Mouse (Mus musculus): ENCODE results near the gene Atrnl1.

Atrnl1 gene

GRCm38 (mm10) chr19:57926941-57927471, 316.2 kb downstream of the Atrnl1 start:
- no peak for DNase-seq

- no peak for DNase-seq
Observed at GRCm38 (mm10) chr19:57927566-57928523, 317.0 kb downstream of the Atrnl1 start.

- DNase-seq = no peak
Observed at GRCm38 (mm10) chr19:57931626-57932025, 320.8 kb downstream of the Atrnl1 start.

DNA sequence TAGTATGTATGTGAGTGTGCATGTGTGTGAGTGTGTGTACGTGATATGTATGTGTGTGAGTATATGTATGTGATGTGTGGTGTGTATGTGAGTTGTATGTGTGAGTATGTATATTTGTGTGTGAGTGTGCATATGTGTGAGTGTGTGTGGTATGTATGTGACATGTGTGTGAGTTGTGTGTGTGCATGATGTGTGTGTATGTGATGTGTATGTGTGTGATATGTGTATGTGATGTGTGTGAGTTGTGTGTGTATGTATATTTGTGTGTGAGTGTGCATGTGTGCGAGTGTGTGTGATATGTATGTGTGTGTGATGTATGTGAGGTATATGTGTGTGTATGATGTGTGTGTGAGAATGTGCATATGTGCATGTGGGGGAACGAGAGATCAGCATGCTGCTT, 326.0 kb downstream of the Atrnl1 start:
- no peak for DNase-seq

GRCm38 (mm10) chr19:57939166-57939565, 328.3 kb downstream of the Atrnl1 start:
- DNase-seq = no peak

DNA sequence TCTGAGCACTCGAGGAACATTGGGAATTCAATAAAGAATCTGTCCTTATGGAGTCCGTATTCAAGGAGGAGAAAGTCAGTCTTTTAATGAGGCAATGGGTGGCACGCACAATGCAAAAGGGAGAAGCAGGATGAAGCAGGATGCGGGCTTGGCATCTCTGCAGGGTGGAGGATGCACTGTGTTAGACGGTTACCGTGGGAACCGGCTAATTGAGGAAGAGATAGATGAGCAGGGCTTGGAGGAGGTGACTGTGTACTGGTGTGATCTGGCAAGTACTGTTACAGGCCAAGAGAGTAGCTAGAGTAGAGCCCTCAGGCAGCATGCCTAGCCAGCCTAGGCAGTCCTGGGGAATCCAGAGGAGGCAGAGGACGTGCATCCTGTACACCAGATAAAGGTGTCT, 330.7 kb downstream of the Atrnl1 start:
- no peak for DNase-seq

DNA sequence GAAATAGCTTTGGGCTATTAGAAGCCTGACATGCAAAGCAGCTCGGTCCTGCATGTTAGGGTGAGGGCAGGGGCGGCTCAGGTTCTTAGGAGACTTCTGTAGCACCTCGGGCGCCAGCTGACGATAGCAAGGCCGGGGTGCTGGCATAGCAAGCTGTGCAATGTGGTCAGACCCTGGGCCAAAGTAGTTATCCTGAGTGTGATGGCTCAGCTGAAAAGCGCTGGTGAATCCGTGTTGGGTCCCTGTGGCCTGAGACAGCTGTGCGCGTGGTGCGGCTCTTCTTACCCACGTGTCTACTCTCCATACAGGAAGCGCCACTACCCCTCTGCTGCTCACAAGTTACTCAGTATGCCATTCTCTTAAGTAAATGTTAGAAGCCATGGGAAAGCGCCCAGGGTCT, 331.4 kb downstream of the Atrnl1 start:
- DNase-seq = no peak

DNA sequence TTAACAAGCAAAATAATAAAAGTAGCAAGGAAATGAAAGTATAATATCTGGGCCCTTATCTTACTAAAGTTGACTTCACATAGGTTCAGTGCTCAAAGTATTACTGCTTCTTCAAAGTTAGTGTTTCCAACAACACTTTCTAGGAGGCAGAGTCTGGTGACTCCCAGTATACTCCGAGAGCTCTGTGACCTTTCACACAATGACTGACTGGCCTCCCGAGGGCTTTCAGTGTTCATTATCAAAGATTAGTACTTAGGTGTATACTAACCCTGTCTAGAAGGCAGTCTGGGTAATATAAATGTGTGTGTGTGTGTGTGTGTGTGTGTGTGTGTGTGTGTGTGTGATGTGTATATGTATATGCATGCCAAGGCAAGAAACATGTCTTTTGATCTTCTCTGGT, 332.5 kb downstream of the Atrnl1 start:
- DNase-seq = no peak

- DNase-seq = no peak
Observed at GRCm38 (mm10) chr19:57944680-57945079, 333.8 kb downstream of the Atrnl1 start.

DNA sequence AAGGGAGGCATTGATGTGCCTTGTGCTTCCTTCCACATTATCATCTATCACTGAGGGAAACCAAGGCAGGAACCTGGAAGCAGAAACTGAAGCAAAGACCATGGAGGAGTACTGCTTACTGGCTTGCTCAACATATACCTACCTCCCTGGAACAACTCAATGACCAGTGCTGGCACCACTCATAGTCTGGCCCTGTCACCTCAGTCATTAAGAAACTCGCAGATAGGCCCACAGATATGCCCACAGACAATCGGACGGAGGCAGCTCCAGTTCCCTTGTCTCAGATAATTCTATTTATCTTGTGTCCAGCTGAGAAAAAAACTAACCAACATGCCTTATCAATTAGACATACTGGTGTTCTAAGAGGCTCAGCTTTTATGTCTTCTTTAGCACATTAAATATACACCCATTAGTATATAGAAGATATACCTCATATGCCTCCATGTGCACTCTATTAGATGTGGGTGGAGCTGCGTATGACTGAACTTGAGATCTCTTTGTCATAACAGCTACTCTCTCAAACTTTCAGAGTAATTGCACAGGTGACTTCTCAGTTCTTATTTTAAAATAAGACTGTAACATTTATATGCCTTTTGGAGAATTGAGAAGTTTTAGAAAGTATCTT, 334.9 kb downstream of the Atrnl1 start:
- DNase-seq = no peak

DNA sequence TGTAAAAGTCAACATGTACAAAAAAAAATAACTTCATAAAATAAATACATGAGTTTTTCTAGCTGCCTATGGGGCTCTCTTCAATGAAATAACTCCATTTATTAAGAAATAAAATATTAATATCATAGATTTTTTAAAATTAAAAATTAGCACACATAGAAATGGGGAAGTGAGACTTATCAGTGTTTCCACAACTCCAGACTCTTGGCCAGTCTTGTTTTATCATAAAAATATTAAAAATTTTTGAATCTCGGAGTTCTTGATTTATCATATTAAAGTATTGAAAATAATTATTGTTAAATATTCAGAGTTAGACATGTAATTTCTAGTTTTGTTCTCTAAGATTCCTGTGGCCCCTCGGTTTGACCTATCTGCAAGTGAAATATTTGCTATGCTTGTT, 337.7 kb downstream of the Atrnl1 start:
- no peak for DNase-seq

DNA sequence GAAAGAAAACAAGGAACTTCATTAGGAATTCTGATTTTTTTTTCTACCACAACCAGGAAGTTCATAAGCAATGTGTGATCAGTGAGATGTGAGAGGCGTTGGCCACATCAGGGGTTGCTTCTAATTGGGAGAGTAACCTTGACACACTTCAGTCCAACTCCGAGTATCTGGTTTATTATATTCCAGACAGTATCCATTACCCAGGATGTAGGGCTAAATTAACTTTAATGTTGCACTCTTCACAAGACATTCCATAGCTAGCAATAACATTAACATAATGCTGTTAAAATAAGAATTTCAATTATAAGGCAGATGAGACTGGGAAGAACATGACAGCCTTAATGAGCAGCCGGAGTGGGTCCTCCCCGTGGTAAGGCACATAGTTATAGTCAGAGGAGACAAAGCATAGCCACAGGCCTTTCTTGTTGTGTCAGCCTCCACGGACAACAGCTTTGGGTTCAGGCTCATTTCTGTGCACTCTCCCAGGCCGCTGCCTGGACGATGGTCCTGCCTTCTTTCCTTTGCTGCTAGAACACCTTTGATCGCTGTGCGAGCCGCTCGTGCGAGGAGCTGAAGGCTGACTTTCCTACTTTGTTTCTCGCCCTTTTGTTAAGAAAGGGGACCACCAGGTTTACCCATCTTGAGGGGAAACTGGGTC, 338.6 kb downstream of the Atrnl1 start:
- DNase-seq = no peak

GRCm38 (mm10) chr19:57954131-57954530, 343.3 kb downstream of the Atrnl1 start:
- DNase-seq = no peak

- no peak for DNase-seq
Observed at GRCm38 (mm10) chr19:57956459-57956858, 345.6 kb downstream of the Atrnl1 start.

DNA sequence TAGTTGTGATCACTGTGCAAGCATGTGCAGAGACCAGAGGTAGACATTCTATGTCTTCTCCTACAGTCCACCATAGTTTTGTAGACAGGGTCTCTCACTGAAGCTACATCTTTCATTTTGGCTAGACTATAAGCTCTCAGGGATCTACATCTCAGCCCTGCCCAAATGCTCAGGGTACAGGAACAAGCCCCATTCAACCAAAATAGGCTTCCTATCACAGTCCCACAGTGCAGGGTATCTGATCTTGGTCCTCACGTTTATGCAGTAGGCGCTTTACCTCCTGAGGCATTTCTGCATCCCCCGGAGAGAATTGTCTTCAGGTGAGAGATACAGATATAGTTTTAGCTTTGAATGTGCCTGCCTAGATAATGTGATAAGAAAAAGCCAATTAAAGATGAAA, 346.5 kb downstream of the Atrnl1 start:
- DNase-seq = no peak

GRCm38 (mm10) chr19:57958154-57958553, 347.3 kb downstream of the Atrnl1 start:
- no peak for DNase-seq

- no peak for DNase-seq
Observed at GRCm38 (mm10) chr19:57958726-57959125, 347.9 kb downstream of the Atrnl1 start.

DNA sequence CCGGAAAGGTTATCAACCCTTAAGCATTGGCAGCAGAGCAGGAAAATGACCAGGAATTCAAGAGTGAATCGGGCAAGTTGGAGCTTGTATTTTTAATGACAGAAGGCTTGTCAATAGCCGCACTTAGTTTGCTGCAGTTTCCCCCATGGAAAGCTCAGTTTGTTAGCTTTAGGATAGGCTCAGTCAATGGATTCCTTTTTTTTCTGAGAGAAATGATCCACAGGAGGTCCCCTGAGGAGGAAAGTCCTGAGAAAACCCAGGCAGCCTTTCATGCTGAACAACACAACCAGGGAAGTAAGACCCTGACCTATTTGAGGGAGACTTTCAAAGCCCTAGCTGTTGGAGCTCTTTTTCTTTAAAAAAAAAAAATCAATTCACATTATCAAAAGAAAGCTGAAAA, 350.5 kb downstream of the Atrnl1 start:
- no peak for DNase-seq

DNA sequence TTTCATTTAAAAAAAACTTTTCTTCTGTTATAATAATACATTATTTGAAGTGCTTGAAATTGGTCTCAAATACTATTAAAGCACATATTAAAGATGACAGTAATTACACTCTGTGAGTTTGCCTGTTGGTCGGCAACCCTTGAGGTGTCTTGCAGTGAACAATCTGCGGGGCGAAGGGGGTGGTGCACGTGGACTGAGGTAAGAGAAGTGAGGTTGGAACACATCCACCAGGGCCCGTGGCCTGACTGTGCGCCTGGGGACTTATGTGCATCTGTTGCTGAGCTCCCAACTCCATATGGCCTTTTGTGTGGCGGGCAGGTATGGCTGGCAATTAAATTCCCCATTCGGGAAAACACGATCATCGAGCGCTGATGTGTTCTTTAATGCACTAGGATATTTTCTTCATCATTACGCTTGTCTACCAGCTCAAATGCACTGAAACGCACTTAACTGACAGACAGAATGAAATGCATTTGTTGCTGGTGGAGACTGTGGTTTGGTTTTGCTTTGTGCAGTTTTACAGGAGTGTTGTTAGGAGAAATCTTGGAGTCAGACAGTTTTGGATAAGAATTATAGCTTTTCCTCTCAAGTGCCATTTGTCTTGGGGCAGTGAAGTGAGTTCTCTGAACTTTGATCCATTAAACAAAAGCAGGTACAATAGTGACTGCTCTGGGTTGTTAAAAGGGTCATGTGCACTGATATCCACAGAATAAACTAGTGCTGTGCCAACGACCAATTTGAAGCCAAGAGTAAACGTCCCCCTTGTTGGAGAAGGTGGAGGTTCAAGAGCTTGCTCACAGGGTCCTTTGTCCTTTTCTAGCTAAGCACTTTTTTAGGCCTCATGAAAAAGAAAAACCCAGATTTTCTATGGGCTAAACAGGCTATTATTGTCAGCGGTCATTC, 351.2 kb downstream of the Atrnl1 start:
- no peak for DNase-seq

GRCm38 (mm10) chr19:57963874-57964273, 353.0 kb downstream of the Atrnl1 start:
- no peak for DNase-seq

- DNase-seq = no peak
Observed at GRCm38 (mm10) chr19:57969766-57970165, 358.9 kb downstream of the Atrnl1 start.

DNA sequence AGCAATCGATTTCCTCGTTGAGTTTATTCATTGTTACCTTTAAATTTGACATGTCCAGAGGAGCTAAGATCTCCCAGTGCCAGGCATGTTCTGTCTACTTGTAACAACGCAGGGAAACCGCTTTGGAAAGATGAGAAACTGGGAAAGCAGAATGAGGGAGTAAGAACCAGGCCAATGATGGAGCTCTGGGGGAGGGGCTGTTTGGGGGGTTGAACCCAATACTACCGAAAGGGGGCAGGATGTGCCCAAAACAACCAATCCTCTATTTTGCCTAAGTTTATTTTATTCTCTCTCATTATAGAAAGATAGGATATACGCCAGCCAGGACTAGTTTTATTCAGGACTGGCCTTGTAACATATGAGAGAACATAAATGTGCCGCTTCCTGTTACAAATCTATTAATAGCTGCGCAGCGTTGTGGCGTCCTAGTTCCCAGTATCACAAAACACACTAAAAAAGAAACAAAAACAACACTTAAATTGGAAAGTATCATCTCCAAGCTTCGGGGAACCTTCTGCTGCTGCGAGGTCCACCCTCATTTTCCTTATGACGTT, 359.6 kb downstream of the Atrnl1 start:
- DNase-seq = no peak
